Mouse (Mus musculus): ENCODE measurements at regions not wholly inside any gene's neighbourhood (a gene's known extent, or its start where the extent isn't known, plus 50 kb on each side); places are given as distances from the start of the nearest gene placed in this dataset.

- ATAC-seq (ENCODE audit: insufficient read depth, low read depth) (no peak), DNase-seq (ENCODE audit: low spot score) (no peak)
- no peaks in the 10 kb centered on the region for H3K9me3 ChIP-seq (replicated peaks; ENCODE audit: control insufficient read depth, low read length)
- WGBS: 86% methylated on average over 5 of the region's 5 CpGs
- no peak overlapping the region for H3K27ac ChIP-seq (ENCODE audit: low read depth)
- H3K36me3 ChIP-seq (replicated peaks; ENCODE audit: control insufficient read depth, insufficient read depth, low read length): no peaks in the 10 kb centered on the region
- no peak overlapping the region for H3K4me2 ChIP-seq (ENCODE audit: low read depth, low read length)
- TF ChIP-seq EP300 (IDR thresholded peaks at IDR 0.05; ENCODE audit: low read depth): no peak
- TF ChIP-seq CTCF (IDR thresholded peaks at IDR 0.05; ENCODE audit: low read depth): no peak
- H3K27me3 ChIP-seq (ENCODE audit: control insufficient read depth, insufficient read depth, low read length): no peaks in the 10 kb centered on the region
- no peak overlapping the region for H3K4me3 ChIP-seq (ENCODE audit: low read depth, low read length)
- H3K4me1 ChIP-seq (ENCODE audit: control insufficient read depth, insufficient read depth): no peaks in the 10 kb centered on the region
- H3K9ac ChIP-seq (replicated peaks; ENCODE audit: low read depth, low read length): no peak overlapping the region
These were observed 262.9 kb upstream of the Dynlrb2 start for GRCm38 (mm10) chr8:116241987-116242242.

GRCm38 (mm10) chr8:116241146-116241986 lies 263.4 kb upstream of the Dynlrb2 start:
- Histone ChIP-seq H3K4me1 (ENCODE audit: control insufficient read depth, insufficient read depth) (no peaks in the 10 kb centered on the region), H3K4me2 (ENCODE audit: low read depth, low read length) (no peak overlapping the region), H3K9me3 (replicated peaks; ENCODE audit: control insufficient read depth, low read length) (no peaks in the 10 kb centered on the region), H3K4me3 (ENCODE audit: low read depth, low read length) (no peak overlapping the region), H3K36me3 (replicated peaks; ENCODE audit: control insufficient read depth, insufficient read depth, low read length) (no peaks in the 10 kb centered on the region), H3K9ac (replicated peaks; ENCODE audit: low read depth, low read length) (no peak overlapping the region), H3K27ac (ENCODE audit: low read depth) (no peak overlapping the region), H3K27me3 (ENCODE audit: control insufficient read depth, insufficient read depth, low read length) (no peaks in the 10 kb centered on the region)
- 84% methylated on average over 11 of the region's 11 CpGs for WGBS
- no peak for DNase-seq (ENCODE audit: low spot score)
- no peak for ATAC-seq (ENCODE audit: insufficient read depth, low read depth)
- no peak for TF ChIP-seq CTCF (IDR thresholded peaks at IDR 0.05; ENCODE audit: low read depth)
- TF ChIP-seq EP300 (IDR thresholded peaks at IDR 0.05; ENCODE audit: low read depth): no peak

DNA sequence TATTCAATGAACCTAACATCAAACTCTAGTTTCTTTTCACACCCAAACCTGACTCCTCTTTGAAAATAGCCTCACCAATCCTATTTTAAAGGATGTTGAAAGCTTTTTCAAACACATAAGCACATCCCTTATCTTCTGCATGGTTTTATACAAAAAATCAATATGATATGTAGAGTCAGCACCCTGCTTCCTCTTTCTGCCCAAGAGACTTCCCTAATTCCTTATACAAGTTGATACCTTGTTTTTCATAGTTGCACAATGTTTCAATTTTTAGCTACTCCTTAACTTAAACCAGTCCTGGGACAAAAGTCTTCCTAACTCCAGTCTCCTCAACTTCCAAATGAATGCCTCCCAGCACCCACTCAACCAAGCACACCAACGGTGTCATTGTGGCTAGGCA lies 266.1 kb upstream of the Dynlrb2 start:
- Histone ChIP-seq H3K9ac (replicated peaks; ENCODE audit: low read depth, low read length) (no peak overlapping the region), H3K4me2 (ENCODE audit: low read depth, low read length) (no peak overlapping the region), H3K27ac (ENCODE audit: low read depth) (no peak overlapping the region), H3K27me3 (ENCODE audit: control insufficient read depth, insufficient read depth, low read length) (no peaks in the 10 kb centered on the region), H3K36me3 (replicated peaks; ENCODE audit: control insufficient read depth, insufficient read depth, low read length) (no peaks in the 10 kb centered on the region), H3K4me3 (ENCODE audit: low read depth, low read length) (no peak overlapping the region), H3K4me1 (ENCODE audit: control insufficient read depth, insufficient read depth) (no peaks in the 10 kb centered on the region), H3K9me3 (replicated peaks; ENCODE audit: control insufficient read depth, low read length) (no peaks in the 10 kb centered on the region)
- TF ChIP-seq EP300 (IDR thresholded peaks at IDR 0.05; ENCODE audit: low read depth) (no peak), CTCF (IDR thresholded peaks at IDR 0.05; ENCODE audit: low read depth) (no peak)
- DNase-seq (ENCODE audit: low spot score): no peak
- WGBS: 87% methylated on average over 1 of the region's 1 CpGs
- ATAC-seq (ENCODE audit: insufficient read depth, low read depth): no peak

- DNase-seq (ENCODE audit: low spot score) (no peak), ATAC-seq (ENCODE audit: insufficient read depth, low read depth) (no peak)
- Histone ChIP-seq H3K9ac (replicated peaks; ENCODE audit: low read depth, low read length) (no peak overlapping the region), H3K27me3 (ENCODE audit: control insufficient read depth, insufficient read depth, low read length) (no peaks in the 10 kb centered on the region), H3K4me3 (ENCODE audit: low read depth, low read length) (no peak overlapping the region), H3K36me3 (replicated peaks; ENCODE audit: control insufficient read depth, insufficient read depth, low read length) (no peaks in the 10 kb centered on the region), H3K9me3 (replicated peaks; ENCODE audit: control insufficient read depth, low read length) (no peaks in the 10 kb centered on the region), H3K4me1 (ENCODE audit: control insufficient read depth, insufficient read depth) (no peaks in the 10 kb centered on the region), H3K4me2 (ENCODE audit: low read depth, low read length) (no peak overlapping the region), H3K27ac (ENCODE audit: low read depth) (no peak overlapping the region)
- no peak for TF ChIP-seq EP300 (IDR thresholded peaks at IDR 0.05; ENCODE audit: low read depth)
- TF ChIP-seq CTCF (IDR thresholded peaks at IDR 0.05; ENCODE audit: low read depth): no peak
- WGBS: 69% methylated on average over 3 of the region's 3 CpGs
These were observed 267.1 kb upstream of the Dynlrb2 start for GRCm38 (mm10) chr8:116237561-116238100.

DNA sequence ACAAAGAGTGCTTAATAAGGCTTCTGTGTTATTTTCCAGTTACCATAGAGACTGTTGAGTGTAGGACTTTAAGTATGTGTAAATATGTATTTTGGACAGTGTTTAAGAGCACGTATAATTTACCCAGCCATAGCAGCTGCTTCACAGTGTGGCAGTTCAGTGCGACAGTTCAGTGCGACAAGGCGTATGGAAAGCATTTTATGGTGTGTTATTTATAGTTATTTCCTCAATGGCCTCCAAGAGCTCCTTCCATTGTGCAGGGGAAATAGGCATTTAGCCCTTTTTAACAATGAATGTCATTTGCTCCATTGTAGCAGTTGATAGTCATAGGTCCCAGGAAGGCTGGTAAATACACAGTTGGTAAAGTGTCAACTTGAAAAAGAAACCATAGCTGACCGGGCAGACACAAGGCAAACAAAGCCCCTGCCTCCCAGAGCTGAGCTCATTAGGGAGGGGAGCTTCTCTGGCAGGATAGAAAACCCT lies 275.1 kb upstream of the Dynlrb2 start:
- TF ChIP-seq CTCF (IDR thresholded peaks at IDR 0.05; ENCODE audit: low read depth): no peak
- no peak for TF ChIP-seq EP300 (IDR thresholded peaks at IDR 0.05; ENCODE audit: low read depth)
- Histone ChIP-seq H3K9ac (replicated peaks; ENCODE audit: low read depth, low read length) (no peak overlapping the region), H3K4me3 (ENCODE audit: low read depth, low read length) (no peak overlapping the region), H3K9me3 (replicated peaks; ENCODE audit: control insufficient read depth, low read length) (no peaks in the 10 kb centered on the region), H3K36me3 (replicated peaks; ENCODE audit: control insufficient read depth, insufficient read depth, low read length) (no peaks in the 10 kb centered on the region), H3K4me1 (ENCODE audit: control insufficient read depth, insufficient read depth) (no peaks in the 10 kb centered on the region), H3K27ac (ENCODE audit: low read depth) (no peak overlapping the region), H3K27me3 (ENCODE audit: control insufficient read depth, insufficient read depth, low read length) (no peaks in the 10 kb centered on the region), H3K4me2 (ENCODE audit: low read depth, low read length) (no peak overlapping the region)
- WGBS: 47% methylated on average over 5 of the region's 5 CpGs
- no peak for DNase-seq (ENCODE audit: low spot score)
- ATAC-seq (ENCODE audit: insufficient read depth, low read depth): no peak

DNA sequence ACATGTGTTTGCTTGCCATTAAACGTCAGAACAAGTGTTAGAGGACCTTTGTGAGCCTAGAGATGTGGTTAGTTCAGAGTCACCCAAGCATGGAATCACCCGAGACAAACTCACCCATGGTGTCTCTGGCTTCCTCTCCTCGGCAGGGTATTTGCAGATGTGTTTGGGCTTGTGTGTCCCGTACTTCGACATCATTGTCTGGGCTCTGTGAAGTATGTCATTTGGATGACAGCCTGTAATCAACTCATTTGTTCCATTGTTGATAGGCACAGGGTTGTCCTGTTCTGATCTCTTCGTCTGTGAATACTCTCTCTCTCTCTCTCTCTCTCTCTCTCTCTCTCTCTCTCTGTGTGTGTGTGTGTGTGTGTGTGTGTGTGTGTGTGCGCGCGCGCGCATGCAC lies 277.8 kb upstream of the Dynlrb2 start:
- H3K4me3 ChIP-seq (ENCODE audit: low read depth, low read length): no peak overlapping the region
- WGBS: 78% methylated on average over 11 of the region's 11 CpGs
- TF ChIP-seq EP300 (IDR thresholded peaks at IDR 0.05; ENCODE audit: low read depth): no peak
- no peak for TF ChIP-seq CTCF (IDR thresholded peaks at IDR 0.05; ENCODE audit: low read depth)
- DNase-seq (ENCODE audit: low spot score): no peak
- no peak overlapping the region for H3K4me2 ChIP-seq (ENCODE audit: low read depth, low read length)
- H3K9me3 ChIP-seq (replicated peaks; ENCODE audit: control insufficient read depth, low read length): no peaks in the 10 kb centered on the region
- ATAC-seq (ENCODE audit: insufficient read depth, low read depth): no peak
- H3K36me3 ChIP-seq (replicated peaks; ENCODE audit: control insufficient read depth, insufficient read depth, low read length): no peaks in the 10 kb centered on the region
- no peak overlapping the region for H3K9ac ChIP-seq (replicated peaks; ENCODE audit: low read depth, low read length)
- H3K27ac ChIP-seq (ENCODE audit: low read depth): no peak overlapping the region
- H3K27me3 ChIP-seq (ENCODE audit: control insufficient read depth, insufficient read depth, low read length): no peaks in the 10 kb centered on the region
- no peaks in the 10 kb centered on the region for H3K4me1 ChIP-seq (ENCODE audit: control insufficient read depth, insufficient read depth)
